Mouse (Mus musculus): ENCODE results near the gene Parp11.
A peak's percentile ranks its signal among the peaks of the same experiment; 100 is the strongest.

Parp11 gene

GRCm38 (mm10) chr6:127447686-127448460 lies 1.2 kb downstream of the Parp11 start:
- no peak for DNase-seq (ENCODE audit: low read depth in 1 of 2, low spot score in 2 of 2)

GRCm38 (mm10) chr6:127448869-127449268 lies 2.2 kb downstream of the Parp11 start:
- no peak for DNase-seq (ENCODE audit: low read depth in 1 of 2, low spot score in 2 of 2)

- DNase-seq (ENCODE audit: low read depth in 1 of 2, low spot score in 2 of 2), result no peak
These were observed 3.1 kb downstream of the Parp11 start for GRCm38 (mm10) chr6:127449531-127450422.

GRCm38 (mm10) chr6:127453407-127454343 lies 7.0 kb downstream of the Parp11 start:
- peak; percentile 65 to 86 for DNase-seq (ENCODE audit: low read depth in 1 of 2, low spot score in 2 of 2)

- no peak for DNase-seq (ENCODE audit: low read depth in 1 of 2, low spot score in 2 of 2)
These were observed 7.7 kb downstream of the Parp11 start for GRCm38 (mm10) chr6:127454344-127454707.

- no peak for DNase-seq (ENCODE audit: low read depth in 1 of 2, low spot score in 2 of 2)
These were observed 8.2 kb downstream of the Parp11 start for GRCm38 (mm10) chr6:127454809-127455208.

GRCm38 (mm10) chr6:127455440-127455839 lies 8.8 kb downstream of the Parp11 start:
- no peak for DNase-seq (ENCODE audit: low read depth in 1 of 2, low spot score in 2 of 2)

- DNase-seq (ENCODE audit: low read depth in 1 of 2, low spot score in 2 of 2), result no peak
These were observed 10.1 kb downstream of the Parp11 start for GRCm38 (mm10) chr6:127456769-127457168.

GRCm38 (mm10) chr6:127459776-127460175 lies 13.1 kb downstream of the Parp11 start:
- no peak for DNase-seq (ENCODE audit: low read depth in 1 of 2, low spot score in 2 of 2)

GRCm38 (mm10) chr6:127461491-127461890 lies 14.9 kb downstream of the Parp11 start:
- DNase-seq (ENCODE audit: low read depth in 1 of 2, low spot score in 2 of 2), result no peak

- no peak for DNase-seq (ENCODE audit: low read depth in 1 of 2, low spot score in 2 of 2)
These were observed 15.6 kb downstream of the Parp11 start for GRCm38 (mm10) chr6:127462251-127462650.

GRCm38 (mm10) chr6:127463273-127464001 lies 16.8 kb downstream of the Parp11 start:
- DNase-seq (ENCODE audit: low read depth in 1 of 2, low spot score in 2 of 2), result no peak

- DNase-seq (ENCODE audit: low read depth in 1 of 2, low spot score in 2 of 2), result no peak
These were observed 17.9 kb downstream of the Parp11 start for GRCm38 (mm10) chr6:127464523-127464922.

- DNase-seq (ENCODE audit: low read depth in 1 of 2, low spot score in 2 of 2), result no peak
These were observed 20.2 kb downstream of the Parp11 start for GRCm38 (mm10) chr6:127466749-127467310.

GRCm38 (mm10) chr6:127472078-127472477 lies 25.4 kb downstream of the Parp11 start:
- DNase-seq (ENCODE audit: low read depth in 1 of 2, low spot score in 2 of 2), result peak; percentile 8 to 44

GRCm38 (mm10) chr6:127473961-127474360 lies 27.3 kb downstream of the Parp11 start:
- no peak for DNase-seq (ENCODE audit: low read depth in 1 of 2, low spot score in 2 of 2)

GRCm38 (mm10) chr6:127475231-127475630 lies 28.6 kb downstream of the Parp11 start:
- no peak for DNase-seq (ENCODE audit: low read depth in 1 of 2, low spot score in 2 of 2)

GRCm38 (mm10) chr6:127491046-127491445 lies 44.4 kb downstream of the Parp11 start:
- no peak for DNase-seq (ENCODE audit: low read depth in 1 of 2, low spot score in 2 of 2)

- no peak for DNase-seq (ENCODE audit: low read depth in 1 of 2, low spot score in 2 of 2)
These were observed 45.9 kb downstream of the Parp11 start for GRCm38 (mm10) chr6:127492561-127492960.

- DNase-seq (ENCODE audit: low read depth in 1 of 2, low spot score in 2 of 2), result no peak
These were observed 47.1 kb downstream of the Parp11 start for GRCm38 (mm10) chr6:127493750-127494149.
